Mouse (Mus musculus): ENCODE results near the gene Vrtn. TPM values are rescaled to one million over a fixed set of nuclear protein-coding genes. Genes with fewer than 3 reads are reported as not detected.

Gene Vrtn
- polyA plus RNA-seq, 1 experiment from 2014 or later, result not detected

DNA sequence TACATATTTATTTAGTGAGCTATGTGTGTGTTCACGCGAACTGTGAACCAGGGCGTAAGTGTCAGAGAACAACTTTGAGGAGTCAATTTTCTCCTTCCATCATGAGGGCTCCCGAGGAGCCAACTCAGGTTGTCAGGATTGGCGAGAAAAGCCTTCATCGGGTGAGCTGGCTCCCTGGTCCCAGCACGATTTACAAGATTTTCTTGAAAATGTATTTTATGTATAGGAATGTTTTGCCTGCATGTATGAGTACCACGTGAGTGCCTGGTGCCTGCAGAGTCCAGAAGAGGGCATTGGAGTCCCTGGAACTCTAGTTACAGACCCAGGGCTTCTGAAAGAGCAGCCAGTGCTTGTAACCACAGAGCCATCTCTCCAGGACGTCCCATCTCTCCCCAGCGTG, 23.2 kb upstream of the Vrtn start:
- H3K27ac ChIP-seq (ENCODE audit: low read depth, low read length), result no peak overlapping the region
- peaks cover 10% of the 10 kb centered on the region; the same call in 1 of the 2 replicates for H3K4me1 ChIP-seq (ENCODE audit: control insufficient read depth, insufficient read depth, low read length)
- 6% methylated on average over 10 of the region's 10 CpGs for WGBS
- H3K9me3 ChIP-seq (ENCODE audit: control insufficient read depth, low read length), result no peaks in the 10 kb centered on the region
- peak; percentile 24 for ATAC-seq (ENCODE audit: low FRiP score, low TSS enrichment)
- no peaks in the 10 kb centered on the region for H3K36me3 ChIP-seq (ENCODE audit: control insufficient read depth, insufficient read depth, low read length)
- peak overlapping the region; percentile 61 for H3K4me3 ChIP-seq (ENCODE audit: low read length)
- peak overlapping the region; percentile 47 for H3K4me2 ChIP-seq (replicated peaks; ENCODE audit: low read depth, low read length)
- H3K27me3 ChIP-seq (ENCODE audit: control insufficient read depth, insufficient read depth, low read length), result no peaks in the 10 kb centered on the region
- peak overlapping the region; percentile 87; the same call in 1 of the 2 replicates for H3K9ac ChIP-seq (ENCODE audit: low read depth, low read length)

DNA sequence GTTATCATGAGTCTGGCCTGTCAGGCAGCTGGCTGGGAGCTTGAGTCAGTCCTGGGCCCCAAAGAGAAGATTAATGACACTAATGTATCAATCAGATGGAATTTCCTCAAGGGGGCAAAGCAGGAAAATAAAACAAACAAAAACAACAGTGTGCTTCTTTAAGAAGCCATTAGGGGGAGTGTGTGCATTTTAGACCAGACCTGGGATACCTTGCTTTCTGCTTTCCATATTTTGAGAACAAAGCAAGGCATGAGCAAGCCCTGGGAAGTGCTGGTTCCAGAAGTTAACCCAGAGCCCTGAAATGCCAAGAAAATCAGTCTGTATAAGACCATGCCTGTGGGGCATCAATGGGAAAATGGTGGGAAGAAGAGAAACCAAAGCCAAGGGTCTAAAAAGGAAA, 19.8 kb upstream of the Vrtn start:
- Histone ChIP-seq H3K4me3 (ENCODE audit: low read length) (no peak overlapping the region), H3K9ac (ENCODE audit: low read depth, low read length) (no peak overlapping the region), H3K9me3 (ENCODE audit: control insufficient read depth, low read length) (no peaks in the 10 kb centered on the region), H3K36me3 (ENCODE audit: control insufficient read depth, insufficient read depth, low read length) (no peaks in the 10 kb centered on the region), H3K4me2 (replicated peaks; ENCODE audit: low read depth, low read length) (no peak overlapping the region), H3K4me1 (ENCODE audit: control insufficient read depth, insufficient read depth, low read length) (0 out of 2 replicates have a peak, but pooled peaks cover 6% of the 10 kb centered on the region), H3K27me3 (ENCODE audit: control insufficient read depth, insufficient read depth, low read length) (peaks cover 20% of the 10 kb centered on the region), H3K27ac (ENCODE audit: low read depth, low read length) (no peak overlapping the region)
- ATAC-seq (ENCODE audit: low FRiP score, low TSS enrichment), result no peak

DNA sequence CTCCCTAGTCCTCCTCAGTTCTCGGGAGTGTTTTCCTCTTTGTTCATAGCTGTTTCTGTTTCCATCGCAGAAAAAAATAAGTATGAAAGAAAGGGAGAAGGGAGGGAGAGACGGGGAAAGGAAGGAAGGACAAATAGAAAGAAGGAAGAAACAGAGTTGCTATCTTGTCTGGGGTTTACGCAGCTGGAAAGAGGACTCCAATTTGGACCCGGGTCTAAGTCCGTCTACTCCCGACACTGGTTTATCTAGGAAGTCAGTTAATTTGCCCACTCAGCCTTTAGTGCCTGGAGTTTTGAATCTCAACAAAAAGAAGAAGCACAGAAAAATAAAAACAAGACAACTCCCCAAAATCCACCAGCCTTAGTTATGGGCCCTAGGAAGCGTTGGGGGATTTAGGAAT, 16.2 kb upstream of the Vrtn start:
- Histone ChIP-seq H3K9ac (ENCODE audit: low read depth, low read length) (no peak overlapping the region), H3K27ac (ENCODE audit: low read depth, low read length) (no peak overlapping the region), H3K27me3 (ENCODE audit: control insufficient read depth, insufficient read depth, low read length) (peaks cover 25% of the 10 kb centered on the region), H3K4me3 (ENCODE audit: low read length) (no peak overlapping the region), H3K4me1 (ENCODE audit: control insufficient read depth, insufficient read depth, low read length) (0 out of 2 replicates have a peak, but pooled peaks cover 3% of the 10 kb centered on the region), H3K4me2 (replicated peaks; ENCODE audit: low read depth, low read length) (no peak overlapping the region), H3K9me3 (ENCODE audit: control insufficient read depth, low read length) (no peaks in the 10 kb centered on the region), H3K36me3 (ENCODE audit: control insufficient read depth, insufficient read depth, low read length) (no peaks in the 10 kb centered on the region)
- no peak for ATAC-seq (ENCODE audit: low FRiP score, low TSS enrichment)
- WGBS, result 29% methylated on average over 8 of the region's 8 CpGs

DNA sequence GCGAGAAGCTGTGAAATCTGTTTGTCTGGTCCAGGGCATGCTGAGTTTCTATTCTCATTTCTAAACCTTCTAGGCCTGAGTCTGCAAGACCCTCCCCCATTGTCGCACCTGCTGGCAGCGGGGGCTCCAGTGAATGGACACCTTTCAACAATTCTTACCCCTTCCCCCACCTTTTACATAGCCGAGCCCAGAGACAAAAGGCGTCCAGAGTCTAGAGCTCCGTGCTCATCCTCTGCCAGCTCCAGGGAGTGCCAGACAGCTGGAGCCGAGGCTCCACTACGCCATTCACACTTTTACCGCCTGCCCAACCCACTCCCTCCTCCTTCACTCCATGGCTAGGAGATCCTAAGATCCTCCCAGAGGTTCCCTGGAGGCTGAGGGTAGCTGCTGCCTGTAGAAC, 15.7 kb upstream of the Vrtn start:
- no peak overlapping the region for H3K9ac ChIP-seq (ENCODE audit: low read depth, low read length)
- H3K4me2 ChIP-seq (replicated peaks; ENCODE audit: low read depth, low read length), result no peak overlapping the region
- 0 out of 2 replicates have a peak, but pooled peaks cover under 1% of the 10 kb centered on the region for H3K4me1 ChIP-seq (ENCODE audit: control insufficient read depth, insufficient read depth, low read length)
- no peaks in the 10 kb centered on the region for H3K36me3 ChIP-seq (ENCODE audit: control insufficient read depth, insufficient read depth, low read length)
- H3K27me3 ChIP-seq (ENCODE audit: control insufficient read depth, insufficient read depth, low read length), result peaks cover 25% of the 10 kb centered on the region
- H3K27ac ChIP-seq (ENCODE audit: low read depth, low read length), result no peak overlapping the region
- H3K9me3 ChIP-seq (ENCODE audit: control insufficient read depth, low read length), result no peaks in the 10 kb centered on the region
- 5% methylated on average over 9 of the region's 9 CpGs for WGBS
- no peak for ATAC-seq (ENCODE audit: low FRiP score, low TSS enrichment)
- H3K4me3 ChIP-seq (ENCODE audit: low read length), result no peak overlapping the region

DNA sequence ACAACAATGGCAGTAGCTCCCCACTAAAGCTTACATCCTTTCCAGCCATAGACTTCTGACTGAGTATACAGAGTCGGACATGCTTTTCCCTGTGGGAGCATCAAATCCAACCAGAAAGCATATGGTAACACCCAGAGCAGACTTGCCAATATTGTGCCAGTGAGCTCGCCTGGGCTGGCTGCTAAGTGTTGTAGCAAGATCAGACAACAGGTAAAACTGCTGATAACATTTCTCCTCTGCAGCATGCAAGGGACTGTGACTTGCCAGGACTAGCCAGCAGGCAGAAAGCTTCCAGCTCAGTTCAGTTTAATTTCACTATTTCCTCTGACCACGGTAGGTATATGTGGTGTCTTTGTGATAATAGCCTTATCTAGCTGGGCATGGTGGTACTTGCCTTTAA, 9.0 kb upstream of the Vrtn start:
- Histone ChIP-seq H3K36me3 (ENCODE audit: control insufficient read depth, insufficient read depth, low read length) (no peaks in the 10 kb centered on the region), H3K9ac (ENCODE audit: low read depth, low read length) (no peak overlapping the region)

DNA sequence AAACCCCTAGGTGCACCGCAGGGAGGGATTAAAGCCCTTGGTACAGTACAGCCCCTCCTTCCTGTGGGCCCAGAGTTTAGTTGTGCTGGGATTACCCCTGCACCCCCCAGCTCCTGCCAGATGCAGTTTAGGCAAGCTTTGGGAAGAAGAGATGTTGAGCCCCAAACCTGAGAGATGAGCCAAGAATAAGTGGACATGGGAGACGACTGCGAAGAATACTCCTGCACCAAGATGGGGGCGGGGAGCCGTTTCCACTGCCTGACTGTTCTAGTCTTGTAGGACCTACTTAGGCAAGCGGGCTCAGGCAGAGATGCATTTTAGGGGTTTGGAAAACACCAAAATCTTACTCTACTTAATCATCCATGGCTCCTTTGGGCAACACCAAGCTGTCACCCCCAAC, 566 bp upstream of the Vrtn start:
- WGBS, result 11% methylated on average over 6 of the region's 6 CpGs
- Histone ChIP-seq H3K36me3 (ENCODE audit: control insufficient read depth, insufficient read depth, low read length) (no peaks in the 10 kb centered on the region), H3K9me3 (ENCODE audit: control insufficient read depth, low read length) (no peaks in the 10 kb centered on the region), H3K4me3 (ENCODE audit: low read length) (no peak overlapping the region), H3K4me2 (replicated peaks; ENCODE audit: low read depth, low read length) (no peak overlapping the region), H3K27me3 (ENCODE audit: control insufficient read depth, insufficient read depth, low read length) (peaks cover 44% of the 10 kb centered on the region), H3K27ac (ENCODE audit: low read depth, low read length) (no peak overlapping the region), H3K4me1 (ENCODE audit: control insufficient read depth, insufficient read depth, low read length) (no peaks in the 10 kb centered on the region), H3K9ac (ENCODE audit: low read depth, low read length) (no peak overlapping the region)
- ATAC-seq (ENCODE audit: low FRiP score, low TSS enrichment), result no peak

More for the DNA sequence above, 9.0 kb upstream of the Vrtn start:
- Histone ChIP-seq H3K4me2 (replicated peaks; ENCODE audit: low read depth, low read length) (no peak overlapping the region), H3K9me3 (ENCODE audit: control insufficient read depth, low read length) (no peaks in the 10 kb centered on the region), H3K4me1 (ENCODE audit: control insufficient read depth, insufficient read depth, low read length) (no peaks in the 10 kb centered on the region), H3K27me3 (ENCODE audit: control insufficient read depth, insufficient read depth, low read length) (no peaks in the 10 kb centered on the region), H3K27ac (ENCODE audit: low read depth, low read length) (no peak overlapping the region), H3K4me3 (ENCODE audit: low read length) (no peak overlapping the region)
- no peak for ATAC-seq (ENCODE audit: low FRiP score, low TSS enrichment)
- WGBS, result 68% methylated on average over 3 of the region's 3 CpGs

DNA sequence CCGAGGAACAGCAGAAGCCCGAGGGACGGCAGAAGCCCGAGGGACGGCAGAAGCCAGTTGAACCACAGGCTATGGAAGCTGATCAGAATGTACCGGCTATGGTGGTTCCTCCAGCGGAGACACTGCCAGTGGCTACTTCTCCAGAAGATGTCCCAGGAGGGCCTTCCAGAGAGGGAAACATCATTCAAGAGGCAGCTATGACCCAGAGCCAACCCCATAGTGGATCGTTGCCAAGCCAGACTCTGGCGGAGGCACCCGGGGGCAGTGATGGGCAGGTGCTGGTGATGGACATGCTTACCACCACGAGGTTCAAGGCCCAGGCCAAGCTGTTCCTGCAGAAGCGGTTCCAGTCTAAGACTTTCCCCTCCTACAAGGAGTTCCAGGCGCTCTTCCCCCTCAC, 9.4 kb downstream of the Vrtn start:
- Histone ChIP-seq H3K27me3 (ENCODE audit: control insufficient read depth, insufficient read depth, low read length) (peaks cover 7% of the 10 kb centered on the region), H3K9ac (ENCODE audit: low read depth, low read length) (no peak overlapping the region), H3K36me3 (ENCODE audit: control insufficient read depth, insufficient read depth, low read length) (no peaks in the 10 kb centered on the region), H3K4me3 (ENCODE audit: low read length) (no peak overlapping the region), H3K4me1 (ENCODE audit: control insufficient read depth, insufficient read depth, low read length) (no peaks in the 10 kb centered on the region), H3K4me2 (replicated peaks; ENCODE audit: low read depth, low read length) (no peak overlapping the region), H3K27ac (ENCODE audit: low read depth, low read length) (no peak overlapping the region), H3K9me3 (ENCODE audit: control insufficient read depth, low read length) (no peaks in the 10 kb centered on the region)
- 84% methylated on average over 13 of the region's 13 CpGs for WGBS
- ATAC-seq (ENCODE audit: low FRiP score, low TSS enrichment), result no peak

DNA sequence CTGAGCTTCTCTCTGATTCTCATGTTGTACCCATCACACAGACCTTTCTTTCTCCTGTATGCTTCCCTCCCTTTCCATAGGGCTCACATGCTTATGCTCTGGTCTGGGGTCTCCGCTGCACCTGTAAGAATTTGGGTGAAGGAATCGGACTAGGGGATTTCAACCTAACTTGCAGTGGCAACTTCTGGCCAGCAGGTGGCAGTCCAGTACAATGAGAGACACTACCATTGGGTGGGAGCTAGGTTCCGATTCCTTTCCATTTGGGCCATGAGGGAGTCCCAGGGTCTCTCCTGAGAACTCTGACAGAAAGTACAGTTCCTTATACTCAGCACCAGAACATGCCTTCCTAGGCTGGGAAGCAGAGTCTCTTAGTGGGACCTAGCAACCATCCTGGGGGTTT, 13.1 kb downstream of the Vrtn start:
- H3K27ac ChIP-seq (ENCODE audit: low read depth, low read length), result no peak overlapping the region
- 25% methylated on average over 3 of the region's 3 CpGs for WGBS
- ATAC-seq (ENCODE audit: low FRiP score, low TSS enrichment), result no peak
- H3K4me3 ChIP-seq (ENCODE audit: low read length), result no peak overlapping the region
- H3K9ac ChIP-seq (ENCODE audit: low read depth, low read length), result no peak overlapping the region
- no peaks in the 10 kb centered on the region for H3K4me1 ChIP-seq (ENCODE audit: control insufficient read depth, insufficient read depth, low read length)
- H3K4me2 ChIP-seq (replicated peaks; ENCODE audit: low read depth, low read length), result no peak overlapping the region
- peaks cover 7% of the 10 kb centered on the region for H3K27me3 ChIP-seq (ENCODE audit: control insufficient read depth, insufficient read depth, low read length)
- H3K36me3 ChIP-seq (ENCODE audit: control insufficient read depth, insufficient read depth, low read length), result no peaks in the 10 kb centered on the region
- H3K9me3 ChIP-seq (ENCODE audit: control insufficient read depth, low read length), result no peaks in the 10 kb centered on the region

DNA sequence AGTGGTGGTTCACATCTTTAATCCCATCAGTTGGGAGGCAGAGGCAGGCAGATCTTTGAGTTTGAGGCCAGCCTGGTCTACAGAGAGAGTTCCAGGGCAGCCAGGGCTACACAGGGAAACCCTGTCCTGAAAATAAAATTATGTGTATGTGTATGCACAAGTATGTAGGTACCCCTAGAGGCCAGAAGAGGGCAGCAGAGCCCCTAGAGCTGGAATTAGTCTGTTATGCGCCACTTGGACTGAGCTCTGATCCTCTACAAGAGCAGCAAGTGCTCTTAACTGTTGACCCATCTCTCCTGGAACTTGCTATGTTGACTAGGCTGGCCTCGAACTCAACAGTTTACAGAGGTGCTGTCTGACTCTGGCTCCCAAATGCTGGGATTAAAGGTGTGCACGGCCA, 29.7 kb downstream of the Vrtn start:
- Histone ChIP-seq H3K27me3 (ENCODE audit: control insufficient read depth, insufficient read depth, low read length) (no peaks in the 10 kb centered on the region), H3K9me3 (ENCODE audit: control insufficient read depth, low read length) (no peaks in the 10 kb centered on the region), H3K36me3 (ENCODE audit: control insufficient read depth, insufficient read depth, low read length) (no peaks in the 10 kb centered on the region), H3K4me2 (replicated peaks; ENCODE audit: low read depth, low read length) (no peak overlapping the region), H3K4me1 (ENCODE audit: control insufficient read depth, insufficient read depth, low read length) (no peaks in the 10 kb centered on the region), H3K4me3 (ENCODE audit: low read length) (no peak overlapping the region), H3K27ac (ENCODE audit: low read depth, low read length) (no peak overlapping the region), H3K9ac (ENCODE audit: low read depth, low read length) (no peak overlapping the region)
- WGBS, result 91% methylated on average over 3 of the region's 3 CpGs
- no peak for ATAC-seq (ENCODE audit: low FRiP score, low TSS enrichment)

DNA sequence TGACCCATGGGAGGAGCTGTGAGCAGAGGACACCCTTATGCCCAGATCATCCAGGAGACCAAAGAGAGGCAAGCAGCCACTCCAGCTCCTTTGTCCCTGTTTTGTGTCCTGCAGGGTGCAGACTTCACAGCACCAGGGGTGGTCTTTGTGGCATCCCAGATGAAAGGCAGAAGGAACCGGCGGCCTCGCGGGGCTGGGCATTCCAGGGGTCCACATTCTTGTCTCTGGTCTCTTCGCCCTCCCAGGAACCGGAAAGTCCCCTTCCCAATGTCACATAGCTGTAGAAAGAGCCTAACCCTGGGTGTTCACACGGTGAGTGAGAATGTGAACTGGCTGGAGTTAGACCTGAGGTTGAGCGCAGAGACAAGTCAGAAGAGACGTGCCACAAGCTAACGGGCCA, 30.8 kb downstream of the Vrtn start:
- no peak overlapping the region for H3K9ac ChIP-seq (ENCODE audit: low read depth, low read length)
- no peaks in the 10 kb centered on the region for H3K9me3 ChIP-seq (ENCODE audit: control insufficient read depth, low read length)
- 28% methylated on average over 10 of the region's 10 CpGs for WGBS
- H3K4me2 ChIP-seq (replicated peaks; ENCODE audit: low read depth, low read length), result no peak overlapping the region
- ATAC-seq (ENCODE audit: low FRiP score, low TSS enrichment), result no peak
- H3K27ac ChIP-seq (ENCODE audit: low read depth, low read length), result no peak overlapping the region
- no peak overlapping the region for H3K4me3 ChIP-seq (ENCODE audit: low read length)
- no peaks in the 10 kb centered on the region for H3K27me3 ChIP-seq (ENCODE audit: control insufficient read depth, insufficient read depth, low read length)
- no peaks in the 10 kb centered on the region for H3K4me1 ChIP-seq (ENCODE audit: control insufficient read depth, insufficient read depth, low read length)
- H3K36me3 ChIP-seq (ENCODE audit: control insufficient read depth, insufficient read depth, low read length), result no peaks in the 10 kb centered on the region

Measured in kidney, embryonic 14.5 days (tissue).